Mouse (Mus musculus) stomach, embryonic 16.5 days (tissue): ENCODE data around the gene Asb13. TPM values are rescaled to one million over a fixed set of nuclear protein-coding genes. Genes with fewer than 3 reads are reported as not detected.

Source experiments
- ATAC-seq: fragments of 200-750 bp; cut with Nextera tagmentation; 2 replicates; pipeline ENCODE4 v1.8.0; 2017; ENCODE audit warnings: moderate number of reproducible peaks, moderate TSS enrichment; ENCODE audit not compliant: insufficient read depth, low FRiP score
- H3K27ac ChIP-seq: fragments of 300-500 bp; sonication (generic); 2 replicates; pipeline ENCODE4 v1.5.1; 2014; ENCODE audit warnings: low read length
- H3K27me3 ChIP-seq: fragments of 300-500 bp; sonication (generic); 2 replicates; pipeline ENCODE4 v1.6.1; 2014; ENCODE audit warnings: low read length, control low read depth, mixed read lengths; ENCODE audit not compliant: control insufficient read depth, insufficient read depth
- H3K36me3 ChIP-seq: fragments of 300-500 bp; sonication (generic); 2 replicates; pipeline ENCODE4 v1.6.1; 2014; ENCODE audit warnings: low read length; ENCODE audit not compliant: control insufficient read depth, insufficient read depth
- H3K4me1 ChIP-seq: fragments of 300-500 bp; sonication (generic); 2 replicates; pipeline ENCODE4 v1.6.1; 2014; ENCODE audit warnings: low read length, control low read depth, mixed read lengths; ENCODE audit not compliant: control insufficient read depth, insufficient read depth
- H3K4me2 ChIP-seq: fragments of 300-500 bp; sonication (generic); 2 replicates; pipeline ENCODE4 v1.6.1; 2014; ENCODE audit warnings: low read depth, low read length, mixed read lengths
- H3K4me3 ChIP-seq: fragments of 300-500 bp; sonication (generic); replicated peaks from 2 replicates; pipeline ENCODE4 v1.5.1; 2014; ENCODE audit warnings: mild to moderate bottlenecking, low read length
- H3K9ac ChIP-seq: fragments of 300-500 bp; sonication (generic); 2 replicates; pipeline ENCODE4 v1.6.1; 2014; ENCODE audit warnings: low read length
- H3K9me3 ChIP-seq: fragments of 300-500 bp; sonication (generic); replicated peaks from 2 replicates; pipeline ENCODE4 v1.6.1; 2016; ENCODE audit warnings: low read length, control low read depth; ENCODE audit not compliant: control insufficient read depth
- WGBS: fragments of 180-500 bp; shearing (Covaris S2); extraction: QIAGEN DNeasy Blood & Tissue Kit; methylation state at CpG from one replicate; pipeline ENCODE4 v1.1.7; 2014; 5-methylcytosine and 5-hydroxymethylcytosine counted together
- polyA plus RNA-seq: library from polyadenylated mRNA; unstranded; fragments of >200 nt; fragmentation: Nextera tagmentation; extraction: Ambion mirVana; gene quantifications from 2 replicates; pipeline ENCODE4 v1.2.1, GENCODE M21; 2015

The Asb13 gene
- polyA plus RNA-seq, 1 experiment from 2014 or later: 15.1 TPM

- Histone ChIP-seq H3K4me1 (0 out of 2 replicates have a peak, but pooled peaks cover 4% of the 10 kb centered on the region), H3K27me3 (no peaks in the 10 kb centered on the region), H3K36me3 (no peaks in the 10 kb centered on the region), H3K9me3 (0 out of 2 replicates have a peak, but pooled peaks cover 6% of the 10 kb centered on the region), H3K27ac (no peak overlapping the region), H3K9ac (no peak overlapping the region), H3K4me3 (no peak overlapping the region), H3K4me2 (no peak overlapping the region)
- WGBS: 15% methylated on average over 3 of the region's 3 CpGs
- ATAC-seq: no peak; the same call in 1 of the 2 replicates
Measured at GRCm38 (mm10) chr13:3628102-3628501, 5.7 kb upstream of the Asb13 start.

GRCm38 (mm10) chr13:3632551-3632950 lies 1.3 kb upstream of the Asb13 start:
- Histone ChIP-seq H3K9ac (no peak overlapping the region), H3K9me3 (no peaks in the 10 kb centered on the region), H3K4me2 (no peak overlapping the region), H3K27ac (no peak overlapping the region), H3K4me3 (no peak overlapping the region), H3K36me3 (no peaks in the 10 kb centered on the region), H3K4me1 (0 out of 2 replicates have a peak, but pooled peaks cover 6% of the 10 kb centered on the region), H3K27me3 (no peaks in the 10 kb centered on the region)
- WGBS: 82% methylated on average over 9 of the region's 9 CpGs
- no peak for ATAC-seq

- Histone ChIP-seq H3K9me3 (no peaks in the 10 kb centered on the region), H3K27ac (no peak overlapping the region), H3K4me2 (no peak overlapping the region), H3K4me3 (no peak overlapping the region), H3K27me3 (no peaks in the 10 kb centered on the region), H3K4me1 (0 out of 2 replicates have a peak, but pooled peaks cover 4% of the 10 kb centered on the region), H3K9ac (no peak overlapping the region), H3K36me3 (no peaks in the 10 kb centered on the region)
- ATAC-seq: no peak
- 37% methylated on average over 6 of the region's 6 CpGs for WGBS
Measured at GRCm38 (mm10) chr13:3633131-3633530, 701 bp upstream of the Asb13 start.

- Histone ChIP-seq H3K9me3 (no peaks in the 10 kb centered on the region), H3K4me2 (no peak overlapping the region), H3K36me3 (no peaks in the 10 kb centered on the region), H3K27ac (no peak overlapping the region), H3K27me3 (no peaks in the 10 kb centered on the region), H3K4me3 (no peak overlapping the region), H3K4me1 (0 out of 2 replicates have a peak, but pooled peaks cover 2% of the 10 kb centered on the region), H3K9ac (no peak overlapping the region)
- WGBS: 90% methylated on average over 3 of the region's 3 CpGs
- ATAC-seq: no peak
Measured at GRCm38 (mm10) chr13:3635076-3635475, 1.2 kb downstream of the Asb13 start.

DNA sequence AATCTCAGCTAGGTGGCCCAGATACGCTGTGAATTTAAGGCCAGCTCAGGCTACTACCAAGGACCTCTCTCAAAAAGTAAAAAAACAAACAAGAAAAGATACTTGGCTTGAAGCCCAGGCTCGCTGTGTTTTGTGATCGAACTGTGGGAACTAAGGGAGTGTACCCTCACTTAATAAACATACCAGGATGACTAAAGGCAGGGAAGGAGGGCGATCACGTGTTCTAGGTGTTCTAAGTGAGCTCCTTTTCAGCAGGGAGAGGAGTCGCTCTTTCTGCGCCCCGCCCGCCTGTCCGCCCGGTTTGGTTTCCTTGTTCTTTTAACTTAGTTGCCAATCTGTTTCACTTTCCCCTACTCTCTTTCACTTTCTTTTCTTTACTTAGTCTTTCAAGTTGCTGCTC lies 3.0 kb downstream of the Asb13 start:
- no peaks in the 10 kb centered on the region for H3K27me3 ChIP-seq
- H3K9ac ChIP-seq: no peak overlapping the region
- peak; percentile 84 for ATAC-seq
- H3K4me2 ChIP-seq: peak overlapping the region; percentile 9
- H3K9me3 ChIP-seq: no peaks in the 10 kb centered on the region
- 46% methylated on average over 11 of the region's 11 CpGs for WGBS
- H3K27ac ChIP-seq: peak overlapping the region; percentile 65
- peak overlapping the region; percentile 1 for H3K4me3 ChIP-seq
- H3K4me1 ChIP-seq: 0 out of 2 replicates have a peak, but pooled peaks cover 2% of the 10 kb centered on the region
- H3K36me3 ChIP-seq: no peaks in the 10 kb centered on the region

GRCm38 (mm10) chr13:3642049-3642448 lies 8.2 kb downstream of the Asb13 start:
- 59% methylated on average over 9 of the region's 9 CpGs for WGBS
- H3K36me3 ChIP-seq: no peaks in the 10 kb centered on the region
- H3K4me3 ChIP-seq: no peak overlapping the region
- H3K27me3 ChIP-seq: no peaks in the 10 kb centered on the region
- H3K27ac ChIP-seq: peak overlapping the region; percentile 12; the same call in 1 of the 2 replicates
- H3K9ac ChIP-seq: no peak overlapping the region
- H3K4me1 ChIP-seq: no peaks in the 10 kb centered on the region
- peak; percentile 76 for ATAC-seq
- no peaks in the 10 kb centered on the region for H3K9me3 ChIP-seq
- H3K4me2 ChIP-seq: no peak overlapping the region

GRCm38 (mm10) chr13:3642538-3642937 lies 8.7 kb downstream of the Asb13 start:
- Histone ChIP-seq H3K4me1 (no peaks in the 10 kb centered on the region), H3K27ac (peak overlapping the region; percentile 65), H3K4me2 (no peak overlapping the region), H3K27me3 (no peaks in the 10 kb centered on the region), H3K4me3 (no peak overlapping the region), H3K9ac (no peak overlapping the region), H3K36me3 (no peaks in the 10 kb centered on the region), H3K9me3 (no peaks in the 10 kb centered on the region)
- peak; percentile 46; the same call in 1 of the 2 replicates for ATAC-seq
- 67% methylated on average over 5 of the region's 5 CpGs for WGBS

DNA sequence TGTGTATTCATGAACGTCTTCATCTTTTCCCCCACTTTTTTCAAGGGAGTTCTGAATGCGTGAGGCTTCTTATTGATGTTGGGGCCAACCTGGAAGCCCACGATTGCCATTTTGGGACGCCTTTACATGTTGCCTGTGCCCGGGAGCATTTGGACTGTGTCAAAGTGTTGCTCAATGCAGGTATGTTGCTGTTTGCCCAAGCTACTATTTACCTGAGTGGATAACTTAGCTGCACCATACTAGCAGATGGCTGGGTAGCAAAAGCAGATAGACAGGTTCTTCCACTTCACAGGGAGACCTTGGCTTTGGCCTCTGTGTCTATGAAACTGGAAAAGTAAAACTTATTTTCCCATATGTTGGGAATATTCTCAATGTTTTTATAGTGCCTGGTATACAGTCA lies 11.0 kb downstream of the Asb13 start:
- Histone ChIP-seq H3K9ac (no peak overlapping the region), H3K36me3 (no peaks in the 10 kb centered on the region), H3K4me3 (no peak overlapping the region), H3K27me3 (no peaks in the 10 kb centered on the region), H3K27ac (peak overlapping the region; percentile 75), H3K9me3 (no peaks in the 10 kb centered on the region), H3K4me2 (0 out of 2 replicates have a peak overlapping the region, but pooled peaks have one; percentile 15), H3K4me1 (no peaks in the 10 kb centered on the region)
- 63% methylated on average over 5 of the region's 5 CpGs for WGBS
- peak; percentile 79 for ATAC-seq

- ATAC-seq: peak; percentile 63; the same call in 1 of the 2 replicates
Measured at GRCm38 (mm10) chr13:3645919-3646318, 12.1 kb downstream of the Asb13 start.

More at GRCm38 (mm10) chr13:3645919-3646318, 12.1 kb downstream of the Asb13 start:
- no peaks in the 10 kb centered on the region; the same call in 1 of the 2 replicates for H3K36me3 ChIP-seq
- H3K4me2 ChIP-seq: no peak overlapping the region
- no peaks in the 10 kb centered on the region for H3K4me1 ChIP-seq
- H3K27ac ChIP-seq: peak overlapping the region; percentile 75
- H3K4me3 ChIP-seq: no peak overlapping the region
- WGBS: 57% methylated on average over 3 of the region's 3 CpGs
- no peak overlapping the region for H3K9ac ChIP-seq
- no peaks in the 10 kb centered on the region for H3K27me3 ChIP-seq
- H3K9me3 ChIP-seq: no peaks in the 10 kb centered on the region
